Mouse (Mus musculus) heart, embryonic 14.5 days (tissue): Measurements from ENCODE around the gene Sv2c. TPM values are rescaled to one million over a fixed set of nuclear protein-coding genes. Genes with fewer than 3 reads are reported as not detected.

Experiments
- ATAC-seq: fragments of 200-750 bp; cut with Nextera tagmentation; 2 replicates; pipeline ENCODE4 v1.8.0; 2017; ENCODE audit warnings: low read depth, moderate TSS enrichment; ENCODE audit not compliant: insufficient number of reproducible peaks, insufficient read depth, low FRiP score
- H3K27ac ChIP-seq, 2 experiments: fragments of 200-500 bp in 1 of 2; fragments of 300-500 bp in 1 of 2; sonication (generic) in 1 of 2; replicated peaks in 1 of 2; 2 replicates each; pipeline ENCODE4 v1.5.1; 2012 to 2014; ENCODE audit warnings: low read depth in 2 of 2, low read length in 2 of 2, control low read depth in 1 of 2, mild to moderate bottlenecking in 1 of 2, mixed read lengths in 1 of 2; ENCODE audit not compliant: control insufficient read depth in 1 of 2, insufficient read depth in 1 of 2
- H3K27me3 ChIP-seq: fragments of 300-500 bp; sonication (generic); 2 replicates; pipeline ENCODE4 v1.6.1; 2014; ENCODE audit warnings: mild to moderate bottlenecking, low read length, control low read depth; ENCODE audit not compliant: control insufficient read depth, insufficient read depth
- H3K36me3 ChIP-seq: fragments of 300-500 bp; sonication (generic); 2 replicates; pipeline ENCODE4 v1.6.1; 2014; ENCODE audit warnings: mild to moderate bottlenecking, control low read depth, low read length, mixed read lengths; ENCODE audit not compliant: control insufficient read depth, insufficient read depth
- H3K4me1 ChIP-seq, 2 experiments: fragments of 200-500 bp in 1 of 2; fragments of 300-500 bp in 1 of 2; sonication (generic) in 1 of 2; 2 replicates each; pipeline ENCODE4 v1.6.1; 2012 to 2014; ENCODE audit warnings: low read length in 2 of 2, control low read depth in 1 of 2, mixed read lengths in 1 of 2; ENCODE audit not compliant: control insufficient read depth in 2 of 2, insufficient read depth in 2 of 2
- H3K4me2 ChIP-seq: fragments of 300-500 bp; sonication (generic); 2 replicates; pipeline ENCODE4 v1.6.1; 2014; ENCODE audit warnings: mild to moderate bottlenecking, low read length
- H3K4me3 ChIP-seq, 2 experiments: fragments of 200-500 bp in 1 of 2; fragments of 300-500 bp in 1 of 2; sonication (generic) in 1 of 2; 2 replicates each; pipeline ENCODE4 v1.5.1; 2012 to 2014; ENCODE audit warnings: low read length in 2 of 2, mild to moderate bottlenecking in 2 of 2, control low read depth in 1 of 2, low read depth in 1 of 2, moderate library complexity in 1 of 2; ENCODE audit not compliant: control insufficient read depth in 1 of 2, insufficient read depth in 1 of 2
- H3K9ac ChIP-seq: fragments of 300-500 bp; sonication (generic); 2 replicates; pipeline ENCODE4 v1.6.1; 2014; ENCODE audit warnings: mild to moderate bottlenecking, low read length
- H3K9me3 ChIP-seq: fragments of 300-500 bp; sonication (generic); 2 replicates; pipeline ENCODE4 v1.6.1; 2016; ENCODE audit warnings: low read length, control low read depth; ENCODE audit not compliant: control insufficient read depth
- WGBS: fragments of 180-500 bp; shearing (Covaris S2); extraction: QIAGEN DNeasy Blood & Tissue Kit; methylation state at CpG from one replicate; pipeline ENCODE4 v1.1.7; 2014; 5-methylcytosine and 5-hydroxymethylcytosine counted together
- polyA plus RNA-seq: library from polyadenylated mRNA; unstranded; fragments of >200 nt; fragmentation: Nextera tagmentation; extraction: Ambion mirVana; gene quantifications from 2 replicates; pipeline ENCODE4 v1.2.1, GENCODE M21; 2014

The Sv2c gene
- polyA plus RNA-seq, 1 experiment from 2014 or later, result 1.4 TPM

DNA sequence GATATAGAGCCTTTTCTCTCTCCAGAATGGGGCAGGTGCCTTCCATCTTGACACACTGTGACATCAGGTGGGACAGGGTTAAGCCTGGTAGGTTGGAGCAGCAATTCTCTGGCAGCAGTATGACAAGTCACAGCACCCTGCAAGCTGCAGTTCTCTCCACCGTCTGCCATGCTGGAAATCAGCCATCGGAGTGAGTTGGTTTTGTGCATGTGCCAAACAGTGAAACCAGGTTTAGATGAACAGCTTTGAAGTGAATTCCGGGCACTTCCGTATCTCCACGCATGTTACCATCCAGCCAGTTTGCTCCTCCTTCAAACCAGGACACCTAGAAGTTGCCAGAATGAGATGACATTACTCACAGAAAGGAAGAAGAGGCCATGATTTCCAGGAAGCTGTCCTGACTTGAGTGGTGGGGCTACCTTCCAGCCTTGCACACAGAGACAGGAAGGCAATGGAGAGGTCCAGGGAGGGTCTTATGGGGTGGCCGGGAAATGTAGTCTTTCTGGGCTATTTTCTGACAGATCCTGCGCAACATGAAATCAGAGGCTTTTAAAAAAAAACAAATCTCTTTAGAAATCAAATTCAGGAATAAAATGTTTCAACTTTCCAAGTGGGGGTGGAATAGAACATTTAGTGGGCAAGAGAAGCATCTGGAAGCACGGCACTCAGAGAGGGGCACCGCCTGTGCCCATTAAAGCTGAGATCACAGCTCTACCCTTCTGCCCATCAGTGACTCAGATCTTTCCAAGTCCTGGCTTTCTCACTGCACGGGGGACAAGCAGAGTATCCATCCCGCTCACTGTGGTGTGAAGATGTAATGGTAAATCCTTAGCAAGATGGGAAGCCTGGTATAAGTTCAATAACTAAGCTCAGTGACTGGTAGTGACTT lies 220.0 kb downstream of the Sv2c start:
- 77% methylated on average over 11 of the region's 11 CpGs for WGBS

DNA sequence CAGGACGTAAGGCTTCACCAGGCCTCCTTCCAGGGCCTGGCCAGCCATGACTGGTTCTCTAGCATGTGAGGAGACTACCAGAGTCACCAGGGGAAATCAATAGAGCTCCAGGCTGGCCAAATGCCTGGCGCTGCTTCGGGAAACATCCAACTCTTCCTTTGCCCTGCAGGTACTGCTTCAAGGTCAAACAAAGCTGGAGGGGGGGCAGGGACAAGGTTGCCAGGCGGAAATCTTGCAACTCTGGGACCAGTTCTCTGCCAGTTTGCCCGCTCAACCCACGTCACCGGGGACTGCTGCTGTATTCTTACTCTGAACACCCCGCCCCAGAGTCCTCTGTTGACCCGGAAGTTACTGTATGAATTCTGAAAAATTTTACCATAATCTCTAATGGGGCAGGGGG lies 222.1 kb downstream of the Sv2c start:
- H3K36me3 ChIP-seq, result no peaks in the 10 kb centered on the region
- ATAC-seq, result no peak
- no peak overlapping the region for H3K9ac ChIP-seq
- no peak overlapping the region for H3K4me2 ChIP-seq
- H3K27me3 ChIP-seq, result no peaks in the 10 kb centered on the region
- no peaks in the 10 kb centered on the region for H3K9me3 ChIP-seq
- H3K4me1 ChIP-seq, result no peaks in the 10 kb centered on the region
- H3K27ac ChIP-seq, result no peak overlapping the region
- H3K4me3 ChIP-seq, result no peak overlapping the region
- 74% methylated on average over 9 of the region's 9 CpGs for WGBS

More for the DNA sequence above, 220.0 kb downstream of the Sv2c start:
- H3K27ac ChIP-seq, result no peak overlapping the region
- no peaks in the 10 kb centered on the region for H3K9me3 ChIP-seq
- H3K4me1 ChIP-seq, result no peaks in the 10 kb centered on the region
- no peak overlapping the region for H3K9ac ChIP-seq
- no peak for ATAC-seq
- no peak overlapping the region for H3K4me2 ChIP-seq
- no peaks in the 10 kb centered on the region for H3K36me3 ChIP-seq
- H3K27me3 ChIP-seq, result no peaks in the 10 kb centered on the region
- H3K4me3 ChIP-seq, result no peak overlapping the region

DNA sequence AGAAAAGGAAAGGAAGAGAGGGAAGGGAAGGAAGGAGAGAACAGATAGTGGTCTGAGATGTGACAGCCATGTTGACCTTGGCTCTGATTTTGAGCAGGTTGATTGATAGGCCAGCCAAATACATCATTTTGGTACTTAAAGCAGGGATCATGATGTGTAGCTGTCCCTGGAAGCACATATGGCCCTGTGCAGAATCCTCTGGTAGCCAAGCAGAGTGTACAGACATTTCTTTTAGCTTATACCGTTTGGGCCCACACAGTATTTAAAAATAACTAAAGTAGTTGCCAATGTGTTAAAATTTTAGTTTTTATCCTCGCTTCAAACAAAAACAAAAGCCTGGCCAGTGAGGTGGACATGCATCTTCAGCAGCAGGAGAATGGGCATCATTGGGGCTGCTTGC lies 223.1 kb downstream of the Sv2c start:
- Histone ChIP-seq H3K36me3 (no peaks in the 10 kb centered on the region), H3K4me1 (no peaks in the 10 kb centered on the region), H3K27me3 (no peaks in the 10 kb centered on the region), H3K9ac (no peak overlapping the region), H3K9me3 (no peaks in the 10 kb centered on the region), H3K4me3 (no peak overlapping the region), H3K4me2 (no peak overlapping the region), H3K27ac (no peak overlapping the region)
- no peak for ATAC-seq
- 79% methylated on average over 2 of the region's 2 CpGs for WGBS

Other genes starting within 250 kb of the Sv2c start
- 3.5 and 3.9 TPM in 2 replicates for gene Iqgap2, start 240.7 kb downstream of the Sv2c start, polyA plus RNA-seq
- 33.5 and 37.2 TPM in 2 replicates for gene Gm20075, start 51.2 kb downstream of the Sv2c start, polyA plus RNA-seq
- gene Gm17190, start 50.5 kb downstream of the Sv2c start, polyA plus RNA-seq, result not detected in 2 replicates